Mouse (Mus musculus): ENCODE measurements around the gene Gm42791.

GRCm38 (mm10) chr5:148918049-148918448 lies 76.9 kb downstream of the Gm42791 start:
- TF ChIP-seq CHD2 (IDR thresholded peaks at IDR 0.05; ENCODE audit: low read length) (no peak), TCF12 (IDR thresholded peaks at IDR 0.05; ENCODE audit: low read depth, low read length) (no peak), MXI1 (IDR thresholded peaks at IDR 0.05; ENCODE audit: low read depth, low read length) (no peak), NRF1 (IDR thresholded peaks at IDR 0.05; ENCODE audit: low read depth, low read length) (no peak), CTCF (conservative IDR thresholded peaks at IDR 0.05 in 1 of 2, IDR thresholded peaks at IDR 0.05 in 1 of 2; ENCODE audit: low read depth in 2 of 2, low read length in 2 of 2) (no peak), NELFE (IDR thresholded peaks at IDR 0.05; ENCODE audit: low read depth, low read length) (no peak), MAFK (IDR thresholded peaks at IDR 0.05; ENCODE audit: insufficient replicate concordance, low read length) (no peak), RCOR1 (conservative IDR thresholded peaks at IDR 0.05; ENCODE audit: low read depth, low read length) (no peak), BHLHE40 (IDR thresholded peaks at IDR 0.05; ENCODE audit: low read depth, low read length) (no peak), POLR2A (IDR thresholded peaks at IDR 0.05; ENCODE audit: low read depth, low read length) (no peak), MEF2A (IDR thresholded peaks at IDR 0.05; ENCODE audit: borderline replicate concordance, low read depth, low read length) (no peak), JUND (conservative IDR thresholded peaks at IDR 0.05; ENCODE audit: low read depth, low read length) (no peak)
